Mouse (Mus musculus) C2C12 (cell line): Measurements from ENCODE around the gene Sema4g.
A peak's percentile ranks its signal among the peaks of the same experiment; 100 is the strongest.

ENCODE experiments used
- CEBPB ChIP-seq: IDR thresholded peaks from one replicate; pipeline ENCODE4 v1.6.1; 2011; ENCODE audit warnings: low read depth, mild to moderate bottlenecking, control low read depth, moderate library complexity
- CTCF ChIP-seq: IDR thresholded peaks from one replicate; pipeline ENCODE4 v1.5.1; 2011; ENCODE audit not compliant: control insufficient read depth, insufficient read depth, insufficient read length
- USF1 ChIP-seq: IDR thresholded peaks from one replicate; pipeline ENCODE4 v1.6.1; 2011; ENCODE audit warnings: low read depth, mild to moderate bottlenecking, control low read depth, moderate library complexity

DNA sequence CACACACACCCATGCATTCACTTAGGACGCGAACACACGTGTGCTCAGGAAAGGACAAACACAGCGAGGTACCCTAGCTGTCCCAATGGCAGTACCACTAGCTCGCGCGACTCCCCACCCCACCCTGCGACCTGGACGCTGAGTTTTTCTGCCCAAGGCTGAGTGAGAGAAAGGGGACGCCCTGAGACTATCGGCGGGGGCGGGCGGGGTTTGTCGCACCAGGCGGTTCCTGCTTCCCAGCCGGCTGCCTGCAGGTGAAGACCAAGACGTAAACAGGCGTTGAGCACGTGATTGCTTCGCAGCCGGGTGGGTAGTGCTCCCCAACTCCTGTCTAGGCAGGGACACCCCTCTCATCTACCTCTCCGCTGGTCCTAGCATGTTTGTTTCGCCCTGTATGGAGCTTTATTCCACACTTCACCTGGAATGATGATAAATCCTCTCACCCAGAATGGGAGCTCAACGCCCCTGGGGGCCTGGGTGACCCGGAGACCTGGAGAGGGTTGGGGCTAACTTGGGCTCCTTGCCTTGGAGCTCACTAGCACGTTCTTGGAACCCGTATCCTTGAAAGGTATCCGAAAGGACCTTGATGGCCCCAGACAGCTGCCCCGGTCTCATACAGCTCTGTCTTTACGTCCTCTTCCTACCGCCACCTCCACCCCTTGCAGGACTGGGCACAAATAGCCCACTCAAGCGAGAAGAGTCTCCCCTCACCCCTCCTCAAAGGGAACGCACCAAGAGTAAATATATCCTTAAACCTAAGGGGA lies 26.8 kb downstream of the Sema4g start:
- no peak for TF ChIP-seq CTCF
- TF ChIP-seq CEBPB: no peak
- TF ChIP-seq USF1: peak; percentile 65
